Mouse (Mus musculus): ENCODE measurements around the gene Elmod1. TPM values are rescaled to one million over a fixed set of nuclear protein-coding genes. Genes with fewer than 3 reads are reported as not detected.

The Elmod1 gene
- polyA plus RNA-seq, 1 experiment: 2.6 TPM

GRCm38 (mm10) chr9:53883588-53884280 is 91.4 kb downstream of the Elmod1 start:
- H3K4me3 ChIP-seq (replicated peaks; ENCODE audit: extremely low read depth, low read depth, low read length): no peak overlapping the region
- 94% methylated on average over 23 of the region's 23 CpGs for WGBS
- no peaks in the 10 kb centered on the region for H3K4me1 ChIP-seq (ENCODE audit: control insufficient read depth, insufficient read depth, low read length)
- TF ChIP-seq POLR2A (IDR thresholded peaks at IDR 0.05; ENCODE audit: borderline replicate concordance, extremely low read depth, low read depth, low read length): no peak
- TF ChIP-seq CTCF (IDR thresholded peaks at IDR 0.05; ENCODE audit: insufficient read depth, low read length): no peak
- no peak for DNase-seq

DNA sequence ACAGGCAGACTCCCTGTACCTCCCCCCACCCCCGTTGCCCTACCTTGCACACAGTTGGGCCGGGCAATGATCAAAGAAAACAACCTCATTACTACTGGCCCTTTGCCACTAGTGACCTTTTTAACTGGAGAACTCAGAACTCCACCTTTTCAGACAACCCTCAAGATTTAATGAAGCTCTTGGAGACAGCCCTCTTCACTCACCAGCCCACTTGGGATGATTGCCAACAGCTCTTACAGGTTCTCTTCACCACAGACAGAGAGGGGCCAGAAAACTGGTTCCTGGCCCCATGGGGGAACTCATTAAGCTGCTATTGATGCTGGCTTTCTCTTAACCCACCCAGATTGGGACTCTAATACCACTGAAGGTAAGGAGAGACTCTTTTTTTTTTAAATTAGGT is 97.7 kb downstream of the Elmod1 start:
- no peak for DNase-seq
- H3K4me3 ChIP-seq (replicated peaks; ENCODE audit: extremely low read depth, low read depth, low read length): no peak overlapping the region
- 34% methylated on average over 2 of the region's 2 CpGs for WGBS
- TF ChIP-seq CTCF (IDR thresholded peaks at IDR 0.05; ENCODE audit: insufficient read depth, low read length): no peak
- no peak for TF ChIP-seq POLR2A (IDR thresholded peaks at IDR 0.05; ENCODE audit: borderline replicate concordance, extremely low read depth, low read depth, low read length)
- no peaks in the 10 kb centered on the region for H3K4me1 ChIP-seq (ENCODE audit: control insufficient read depth, insufficient read depth, low read length)

GRCm38 (mm10) chr9:53873239-53873638 is 101.9 kb downstream of the Elmod1 start:
- TF ChIP-seq CTCF (IDR thresholded peaks at IDR 0.05; ENCODE audit: insufficient read depth, low read length) (no peak), POLR2A (IDR thresholded peaks at IDR 0.05; ENCODE audit: borderline replicate concordance, extremely low read depth, low read depth, low read length) (no peak)
- WGBS: 89% methylated on average over 8 of the region's 8 CpGs
- Histone ChIP-seq H3K4me3 (replicated peaks; ENCODE audit: extremely low read depth, low read depth, low read length) (no peak overlapping the region), H3K4me1 (ENCODE audit: control insufficient read depth, insufficient read depth, low read length) (no peaks in the 10 kb centered on the region)
- no peak for DNase-seq

Other genes starting within 250 kb of the Elmod1 start
- 0.19 and 0.65 TPM in 2 replicates for gene Slc35f2, start 203.8 kb downstream of the Elmod1 start, polyA plus RNA-seq (2012; rRNA removed)
- 32.8 and 84.0 TPM in 2 replicates for gene Sln, start 125.1 kb downstream of the Elmod1 start, polyA plus RNA-seq (2012; rRNA removed)
- gene Tnfaip8l3, start 93.1 kb upstream of the Elmod1 start, polyA plus RNA-seq (2012; rRNA removed): 1.0 and 1.3 TPM in 2 replicates

Measured in lung, adult 2 months (tissue).